Mouse (Mus musculus) ES-E14 (cell line): ENCODE data around the gene D430042O09Rik. TPM values are rescaled to one million over a fixed set of nuclear protein-coding genes. Genes with fewer than 3 reads are reported as not detected.

Experiments used
- DNase-seq: peaks from one replicate; pipeline ENCODE4 v3.0.0-alpha.2; 2013; ENCODE audit warnings: low read depth, low spot score
- H3K27ac ChIP-seq: 2 replicates; pipeline ENCODE4 v1.5.1; 2012; ENCODE audit warnings: low read depth, mild to moderate bottlenecking, low read length, moderate library complexity, mixed read lengths; ENCODE audit not compliant: poor library complexity, insufficient read depth, severe bottlenecking
- H3K36me3 ChIP-seq: 2 replicates; pipeline ENCODE4 v1.6.1; 2012; ENCODE audit warnings: mild to moderate bottlenecking, low read length, moderate library complexity, mixed read lengths; ENCODE audit not compliant: control insufficient read depth, poor library complexity, insufficient read depth, severe bottlenecking
- H3K4me1 ChIP-seq, 2 experiments: fragments of 150-350 bp in 1 of 2; sonication (generic) in 1 of 2; 2 replicates each; pipeline ENCODE4 v1.6.1; 2012; ENCODE audit warnings: low read length in 2 of 2, mild to moderate bottlenecking in 1 of 2, mixed read lengths in 1 of 2; ENCODE audit not compliant: control insufficient read depth in 2 of 2, insufficient read depth in 2 of 2, poor library complexity in 1 of 2
- H3K4me3 ChIP-seq, 2 experiments: fragments of 150-350 bp in 1 of 2; sonication (generic) in 1 of 2; 2 replicates each; pipeline ENCODE4 v1.5.1; 2012; ENCODE audit warnings: low read length in 2 of 2, low read depth in 1 of 2, mild to moderate bottlenecking in 1 of 2, mixed read lengths in 1 of 2; ENCODE audit not compliant: insufficient read depth in 1 of 2, poor library complexity in 1 of 2, severe bottlenecking in 1 of 2
- H3K9ac ChIP-seq: 2 replicates; pipeline ENCODE4 v1.6.1; 2012; ENCODE audit warnings: low read depth, mild to moderate bottlenecking, low read length, mixed read lengths; ENCODE audit not compliant: poor library complexity, insufficient read depth, severe bottlenecking
- H3K9me3 ChIP-seq: fragments of 150-350 bp; sonication (generic); 2 replicates; pipeline ENCODE4 v1.6.1; 2012; ENCODE audit warnings: low read depth, mild to moderate bottlenecking, low read length; ENCODE audit not compliant: control insufficient read depth, insufficient read depth
- CHD2 ChIP-seq: IDR thresholded peaks from 2 replicates; pipeline ENCODE4 v1.6.1; 2014; ENCODE audit warnings: mild to moderate bottlenecking, low read depth, low read length, inconsistent platforms
- HCFC1 ChIP-seq: IDR thresholded peaks from 2 replicates; pipeline ENCODE4 v1.6.1; 2012; ENCODE audit warnings: low read length, inconsistent platforms, borderline replicate concordance; ENCODE audit not compliant: insufficient read depth
- MAFK ChIP-seq: IDR thresholded peaks from 2 replicates; pipeline ENCODE4 v1.6.1; 2014; ENCODE audit warnings: mild to moderate bottlenecking, low read depth, low read length, inconsistent platforms; ENCODE audit not compliant: insufficient read depth
- ZC3H11A ChIP-seq: IDR thresholded peaks from 2 replicates; pipeline ENCODE4 v1.6.1; 2012; ENCODE audit warnings: low read depth, mild to moderate bottlenecking, inconsistent platforms, low read length, borderline replicate concordance
- ZNF384 ChIP-seq: IDR thresholded peaks from 2 replicates; pipeline ENCODE4 v1.6.1; 2012; ENCODE audit warnings: low read depth, low read length, inconsistent platforms
- in situ Hi-C, 2 experiments: fragments of 600-800 bp; cut with MboI; formaldehyde crosslinking; loops; one replicate each; pipeline ENCODE4 v1.15.1; 2025; ENCODE audit warnings: low sequenced_read_pairs in 2 of 2, inconsistent platforms in 1 of 2; ENCODE audit not compliant: unreplicated experiment in 2 of 2
- total RNA-seq: library from RNA; depleted of rRNA; stranded (reverse); fragments of 300-350 nt; gene quantifications from 2 replicates; pipeline ENCODE4 v1.2.3, GENCODE M21; 2012

Gene D430042O09Rik
- total RNA-seq, 1 experiment, result 4.4 TPM

DNA sequence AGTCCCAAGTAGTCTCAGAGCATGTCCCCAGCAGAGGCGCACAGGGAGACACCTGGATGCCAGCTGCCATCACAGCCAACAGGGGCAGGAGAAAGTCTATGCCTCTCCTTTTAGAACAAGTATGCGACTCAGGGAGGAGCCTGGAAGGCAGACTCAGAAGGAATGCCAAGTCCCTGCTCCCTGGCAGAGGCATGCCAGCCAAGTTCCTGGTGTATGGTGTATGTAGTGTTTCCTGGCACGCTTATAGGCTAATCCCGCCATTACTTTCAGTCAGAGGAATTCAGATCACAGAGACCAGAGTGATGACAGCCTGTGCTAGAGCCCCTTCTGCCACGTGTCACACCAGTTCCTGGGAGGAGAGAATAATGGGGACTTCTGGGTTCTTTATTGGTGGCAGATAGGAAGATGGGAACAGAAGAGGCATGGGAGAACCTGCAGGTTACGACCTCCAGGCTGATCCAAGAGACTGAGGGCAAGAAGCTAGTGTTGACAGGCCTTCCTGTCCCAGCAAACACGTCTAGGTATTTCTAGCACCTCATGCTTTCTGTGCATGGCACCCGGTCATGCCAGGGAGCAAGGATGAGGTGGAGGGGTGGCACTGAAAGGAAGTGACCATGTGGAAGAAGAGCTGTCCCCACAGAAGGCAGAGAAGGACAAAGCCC, 139.3 kb downstream of the D430042O09Rik start:
- Histone ChIP-seq H3K36me3 (no peaks in the 10 kb centered on the region), H3K4me1 (no peaks in the 10 kb centered on the region), H3K9ac (no peak overlapping the region), H3K4me3 (no peak overlapping the region), H3K9me3 (no peaks in the 10 kb centered on the region), H3K27ac (no peak overlapping the region)
- no peak for DNase-seq
- in situ Hi-C loops, result no loop called here
- no peak for TF ChIP-seq ZNF384
- no peak for TF ChIP-seq MAFK
- TF ChIP-seq HCFC1, result no peak
- no peak for TF ChIP-seq ZC3H11A
- TF ChIP-seq CHD2, result no peak

- no peak overlapping the region for H3K9ac ChIP-seq
- H3K27ac ChIP-seq, result no peak overlapping the region
- no peaks in the 10 kb centered on the region for H3K9me3 ChIP-seq
- TF ChIP-seq MAFK (no peak), ZC3H11A (no peak), ZNF384 (no peak), HCFC1 (no peak), CHD2 (no peak)
- no peaks in the 10 kb centered on the region for H3K4me1 ChIP-seq
- H3K36me3 ChIP-seq, result no peaks in the 10 kb centered on the region
- DNase-seq, result no peak
- H3K4me3 ChIP-seq, result no peak overlapping the region
- in situ Hi-C loops, result no loop called here
Observed at GRCm38 (mm10) chr7:125847528-125847866, 139.8 kb downstream of the D430042O09Rik start.

DNA sequence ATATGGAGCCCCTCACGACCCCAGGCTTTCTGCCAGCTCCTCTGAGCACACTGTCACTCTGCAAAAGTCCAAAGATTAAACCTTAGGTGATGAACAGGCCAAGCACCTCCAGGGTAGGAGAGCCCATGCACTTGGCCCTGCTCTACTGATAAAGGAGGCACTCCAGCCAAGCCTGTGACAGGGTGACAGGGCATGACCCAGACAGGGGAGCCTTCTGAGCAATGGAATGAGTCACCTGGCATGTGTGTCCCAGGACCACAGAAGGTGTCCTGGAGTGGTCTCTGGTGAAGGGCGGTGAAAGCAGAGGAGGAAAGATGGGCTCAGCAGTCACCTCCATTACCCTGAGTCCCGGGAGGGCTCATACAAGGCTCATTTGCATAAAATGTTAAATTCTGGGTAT, 151.9 kb downstream of the D430042O09Rik start:
- H3K4me3 ChIP-seq, result no peak overlapping the region
- H3K9ac ChIP-seq, result no peak overlapping the region
- H3K9me3 ChIP-seq, result no peaks in the 10 kb centered on the region
- no peaks in the 10 kb centered on the region for H3K36me3 ChIP-seq
- TF ChIP-seq CHD2, result no peak
- TF ChIP-seq MAFK, result no peak
- TF ChIP-seq ZNF384, result no peak
- no peak for TF ChIP-seq HCFC1
- TF ChIP-seq ZC3H11A, result no peak
- in situ Hi-C loops, result no loop called here
- no peak overlapping the region for H3K27ac ChIP-seq
- DNase-seq, result no peak
- no peaks in the 10 kb centered on the region for H3K4me1 ChIP-seq

DNA sequence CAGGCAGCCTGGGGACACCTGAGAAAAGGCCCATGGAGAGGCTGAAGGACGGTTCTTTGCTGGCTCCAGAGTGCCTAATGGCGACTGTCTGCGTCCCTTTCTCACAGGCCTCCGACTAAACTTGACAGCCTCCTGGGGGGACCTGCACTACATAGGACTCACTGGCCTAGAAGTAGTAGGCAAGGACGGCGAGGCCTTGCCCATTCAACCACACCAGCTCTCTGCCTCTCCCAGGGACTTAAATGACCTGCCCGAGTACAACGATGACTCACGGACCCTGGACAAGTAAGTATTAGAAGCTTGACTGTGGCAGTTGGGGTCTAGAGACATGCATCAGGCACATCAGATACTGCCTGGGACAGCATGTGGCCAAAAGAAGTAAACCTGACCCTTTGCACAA, 152.7 kb downstream of the D430042O09Rik start:
- Histone ChIP-seq H3K36me3 (no peaks in the 10 kb centered on the region), H3K4me1 (no peaks in the 10 kb centered on the region), H3K9me3 (no peaks in the 10 kb centered on the region), H3K4me3 (no peak overlapping the region), H3K27ac (no peak overlapping the region), H3K9ac (no peak overlapping the region)
- TF ChIP-seq MAFK (no peak), ZC3H11A (no peak), ZNF384 (no peak), HCFC1 (no peak), CHD2 (no peak)
- no peak for DNase-seq
- in situ Hi-C loops, result no loop called here

GRCm38 (mm10) chr7:125864026-125864425, 156.3 kb downstream of the D430042O09Rik start:
- no peaks in the 10 kb centered on the region for H3K36me3 ChIP-seq
- in situ Hi-C loops, result no loop called here
- TF ChIP-seq HCFC1, result no peak
- TF ChIP-seq ZNF384, result no peak
- no peak for TF ChIP-seq CHD2
- TF ChIP-seq MAFK, result no peak
- TF ChIP-seq ZC3H11A, result no peak
- H3K4me3 ChIP-seq, result no peak overlapping the region
- no peaks in the 10 kb centered on the region for H3K9me3 ChIP-seq
- H3K9ac ChIP-seq, result no peak overlapping the region
- no peak overlapping the region for H3K27ac ChIP-seq
- no peak for DNase-seq
- H3K4me1 ChIP-seq, result no peaks in the 10 kb centered on the region
